Mouse (Mus musculus) ES-E14 (cell line): ENCODE results near the gene Cyth1.

Experiments
- ZC3H11A ChIP-seq: IDR thresholded peaks from 2 replicates; pipeline ENCODE4 v1.6.1; 2012; ENCODE audit warnings: low read depth, mild to moderate bottlenecking, inconsistent platforms, low read length, borderline replicate concordance
- ZNF384 ChIP-seq: IDR thresholded peaks from 2 replicates; pipeline ENCODE4 v1.6.1; 2012; ENCODE audit warnings: low read depth, low read length, inconsistent platforms

- TF ChIP-seq ZNF384 (no peak), ZC3H11A (no peak)
Observed at GRCm38 (mm10) chr11:118285791-118286190, 37.4 kb upstream of the Cyth1 start.
